7 mouse cellular contexts compared by ENCODE assay signal in the genomic region with DNA sequence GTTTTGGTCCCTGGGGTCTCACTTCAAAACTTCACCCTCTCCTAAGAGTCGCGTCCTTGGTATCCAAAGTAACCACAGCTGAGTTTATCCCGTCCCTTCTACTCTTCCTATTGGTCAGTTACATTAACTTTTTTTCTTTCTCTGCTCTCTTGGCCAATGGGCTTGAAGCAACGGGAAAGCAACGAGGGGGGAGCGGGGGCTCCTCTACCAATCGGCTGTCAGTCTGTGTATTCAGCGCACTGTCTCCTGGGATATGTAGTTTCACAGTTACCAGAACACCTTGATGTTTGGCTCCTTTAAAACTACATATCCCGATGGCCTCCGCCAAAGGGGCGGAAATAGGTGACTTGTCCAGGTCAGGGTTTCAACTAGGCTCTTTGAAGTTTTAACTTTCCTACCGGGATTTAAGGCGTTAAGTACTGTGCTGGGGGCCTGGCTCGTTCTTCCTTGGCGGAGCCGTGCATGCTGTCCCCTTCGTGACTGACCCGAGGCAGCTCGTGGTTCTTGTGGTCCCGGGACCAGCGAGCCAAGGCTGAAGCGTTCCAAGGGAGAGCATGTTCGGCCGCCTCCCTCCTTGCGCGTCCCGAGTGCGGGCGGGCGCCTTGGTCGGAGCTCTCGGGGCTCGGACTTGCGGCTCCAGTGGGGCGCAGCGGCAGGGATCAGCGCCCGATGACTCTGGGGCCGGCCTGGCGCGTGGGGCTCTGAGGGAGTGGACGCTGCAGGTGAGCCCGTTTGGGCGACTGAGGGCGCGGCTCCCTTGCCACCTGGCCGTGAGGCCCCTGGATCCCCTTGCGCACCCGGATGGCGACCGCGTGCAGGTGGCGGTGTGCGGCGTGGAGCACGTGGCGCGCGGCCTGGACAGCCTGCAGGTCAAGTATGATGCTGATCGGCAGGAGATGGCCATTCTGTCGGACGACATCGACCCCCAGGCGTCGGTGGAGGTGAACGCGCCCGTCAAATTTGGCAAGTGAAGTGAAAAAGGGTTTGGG. TPM values are rescaled to one million over a fixed set of nuclear protein-coding genes. Genes with fewer than 3 reads are reported as not detected.
A peak's percentile ranks its signal among the peaks of the same experiment; 100 is the strongest.
DNase-seq lines count a peak whose midpoint lies in the region; ATAC-seq lines count a peak whose summit lies in the region.

A gene (minus strand): TSS at position 64 of the 989 bp plus-strand sequence.
A gene (plus strand): TSS at position 345 of the 989 bp plus-strand sequence.

- peak within 1 kb of the TSS; percentile 75 for H3K4me3 ChIP-seq in intestine, embryonic 16.5 days (ENCODE audit: low read length)
- H3K4me3 ChIP-seq in midbrain, embryonic 11.5 days (ENCODE audit: low read depth, low read length): peak within 1 kb of the TSS; percentile 79

- H3K27ac ChIP-seq in intestine, embryonic 16.5 days (ENCODE audit: low read length): peak within 1 kb of the TSS; percentile 75
- no peak within 1 kb of the TSS for H3K27ac ChIP-seq in midbrain, embryonic 11.5 days (ENCODE audit: low read depth, low read length)

- WGBS in intestine, embryonic 16.5 days: under 1% methylated on average over 68 of the region's 68 CpGs
- under 1% methylated on average over 68 of the region's 68 CpGs for WGBS in midbrain, embryonic 11.5 days

- H3K4me1 ChIP-seq in intestine, embryonic 16.5 days (ENCODE audit: control insufficient read depth, insufficient read depth, low read length): peaks cover 13% of the 10 kb centered on the region
- H3K4me1 ChIP-seq in midbrain, embryonic 11.5 days (ENCODE audit: control insufficient read depth, insufficient read depth, low read length): peaks cover 6% of the 10 kb centered on the region

- peak within 1 kb of the TSS; percentile 76 for H3K9ac ChIP-seq in intestine, embryonic 16.5 days (ENCODE audit: low read depth, low read length)
- peak within 1 kb of the TSS; percentile 74 for H3K9ac ChIP-seq in midbrain, embryonic 11.5 days (ENCODE audit: low read length)

- H3K9me3 ChIP-seq in intestine, embryonic 16.5 days (ENCODE audit: control insufficient read depth, low read length): no peaks in the 10 kb centered on the region
- H3K9me3 ChIP-seq in midbrain, embryonic 11.5 days (ENCODE audit: control insufficient read depth, low read length): no peaks in the 10 kb centered on the region

- DNase-seq in adrenal gland, adult 8-10 months: peak; percentile 96
- DNase-seq in embryo, embryonic 9.5 days (ENCODE audit: extremely low spot score): peak; percentile 91
- DNase-seq in gastrocnemius, postnatal 4 days (ENCODE audit: low spot score in 2 of 2): peak; percentile 64 to 93
- DNase-seq in left cerebral cortex, postnatal 36 days (ENCODE audit: low spot score in 2 of 2): peak; percentile 84 to 90
- peak; percentile 98 for DNase-seq in midbrain, embryonic 11.5 days (ENCODE audit: low spot score, missing footprints)
- peak; percentile 95 for DNase-seq in skeletal muscle tissue, adult 2 months (ENCODE audit: low read depth, low spot score)

- no peaks in the 10 kb centered on the region for H3K36me3 ChIP-seq in intestine, embryonic 16.5 days (ENCODE audit: control insufficient read depth, insufficient read depth, low read length)
- no peaks in the 10 kb centered on the region for H3K36me3 ChIP-seq in midbrain, embryonic 11.5 days (ENCODE audit: control insufficient read depth, insufficient read depth, low read length)

- ATAC-seq in intestine, embryonic 16.5 days: peak; percentile 100
- peak; percentile 100 for ATAC-seq in midbrain, embryonic 11.5 days (ENCODE audit: low FRiP score)

- H3K27me3 ChIP-seq in intestine, embryonic 16.5 days (replicated peaks; ENCODE audit: control insufficient read depth, insufficient read depth, low read length): no peaks in the 10 kb centered on the region
- no peaks in the 10 kb centered on the region for H3K27me3 ChIP-seq in midbrain, embryonic 11.5 days (ENCODE audit: control insufficient read depth, insufficient read depth, low read length)

- H3K4me2 ChIP-seq in intestine, embryonic 16.5 days (ENCODE audit: low read depth, low read length): peak within 1 kb of the TSS; percentile 76
- H3K4me2 ChIP-seq in midbrain, embryonic 11.5 days: peak within 1 kb of the TSS; percentile 98

- intact Hi-C loops in left cerebral cortex, postnatal 36 days (cut with DNase I): loop anchor here (5.0 kb wide), 2 partner anchors 98 to 148 kb away; no protein-coding TSS in a partner anchor

RNA-seq across cellular contexts. Expression of the first gene that starts in this region (rescaled TPM):
- total RNA-seq in adrenal gland, adult 8-10 months (2022): under 1 TPM in 3 of 4 experiments, not detected in 1; 0.12 to 0.37 (median 0.28) TPM
- 1 to 10 TPM in 1 of 2 experiments, under 1 TPM in 1; 0.96 to 1.1 TPM for total RNA-seq in gastrocnemius, postnatal 4 days (2021)
- polyA plus RNA-seq in intestine, embryonic 16.5 days (2015; fragmentation: Nextera tagmentation; extraction: Ambion mirVana): 0.13 and 0.36 TPM in 2 replicates
- under 1 TPM; 0.29 to 0.35 TPM for total RNA-seq in left cerebral cortex, postnatal 36 days (2021)
- polyA plus RNA-seq in midbrain, embryonic 11.5 days (2014; fragmentation: Nextera tagmentation; extraction: Ambion mirVana): 0.32 TPM in 1 of 2 replicates, not detected in the other

RNA-seq across cellular contexts. Expression of the second gene that starts in this region (rescaled TPM):
- 10 to 100 TPM; 14.7 to 19.2 (median 16.1) TPM for total RNA-seq in adrenal gland, adult 8-10 months (2022)
- 1 to 10 TPM; 4.1 to 4.9 TPM for total RNA-seq in gastrocnemius, postnatal 4 days (2021)
- polyA plus RNA-seq in intestine, embryonic 16.5 days (2015; fragmentation: Nextera tagmentation; extraction: Ambion mirVana): 8.9 and 9.1 TPM in 2 replicates
- 10 to 100 TPM; 12.0 to 13.3 TPM for total RNA-seq in left cerebral cortex, postnatal 36 days (2021)
- 4.7 and 5.0 TPM in 2 replicates for polyA plus RNA-seq in midbrain, embryonic 11.5 days (2014; fragmentation: Nextera tagmentation; extraction: Ambion mirVana)
